Mouse (Mus musculus): Measurements from ENCODE around the gene Cyp2d26. TPM values are rescaled to one million over a fixed set of nuclear protein-coding genes. Genes with fewer than 3 reads are reported as not detected.

Gene Cyp2d26
- polyA plus RNA-seq (2014; fragmentation: Illumina TruSeq; extraction: RNeasy Lipid Tissue Mini Kit (QIAGEN cat#74804); ENCODE audit: insufficient read depth, low read depth, low replicate concordance) = not detected

DNA sequence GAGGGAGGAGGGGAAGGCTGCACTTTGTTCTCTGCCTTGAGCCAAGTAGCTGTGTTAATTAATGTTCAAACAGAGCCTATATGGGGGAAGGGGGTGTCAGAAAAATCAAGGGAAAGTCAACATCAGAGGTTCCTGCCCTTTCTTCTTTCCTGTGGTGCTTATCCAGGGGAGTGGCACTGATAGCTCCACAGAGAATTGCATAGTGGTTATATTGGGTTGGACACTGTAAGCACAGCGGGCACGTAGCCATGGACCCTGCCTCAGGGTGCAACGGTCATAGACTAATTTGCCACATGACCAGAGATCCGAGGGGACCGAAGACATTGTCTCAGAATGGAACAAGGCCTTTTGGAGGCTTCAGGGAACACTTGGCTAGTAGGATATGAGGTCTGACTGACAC lies at the start of gene Cyp2d26:
Gene Cyp2d26, minus strand, starts transcription at position 18 of the 400 bp plus-strand sequence.

GRCm38 (mm10) chr15:82763631-82764420 lies 30.3 kb downstream of the Cyp2d26 start, which contains the start of gene Cyp2d40:
Cyp2d40 (minus strand) TSS chr15:82764183.

Other genes starting within 250 kb of the Cyp2d26 start
- gene Cyp2d12, start 239.2 kb downstream of the Cyp2d26 start, polyA plus RNA-seq (2014; fragmentation: Illumina TruSeq; extraction: RNeasy Lipid Tissue Mini Kit (QIAGEN cat#74804); ENCODE audit: insufficient read depth, low read depth, low replicate concordance) = not detected
- not detected for gene Cyp2d34, start 173.3 kb downstream of the Cyp2d26 start, polyA plus RNA-seq (2014; fragmentation: Illumina TruSeq; extraction: RNeasy Lipid Tissue Mini Kit (QIAGEN cat#74804); ENCODE audit: insufficient read depth, low read depth, low replicate concordance)
- not detected for gene Cyp2d40, start 30.1 kb downstream of the Cyp2d26 start, polyA plus RNA-seq (2014; fragmentation: Illumina TruSeq; extraction: RNeasy Lipid Tissue Mini Kit (QIAGEN cat#74804); ENCODE audit: insufficient read depth, low read depth, low replicate concordance)
- 5.8 TPM for gene Tcf20, start 193.6 kb upstream of the Cyp2d26 start, polyA plus RNA-seq (2014; fragmentation: Illumina TruSeq; extraction: RNeasy Lipid Tissue Mini Kit (QIAGEN cat#74804); ENCODE audit: insufficient read depth, low read depth, low replicate concordance)
- 12.2 TPM for gene Nfam1, start 239.0 kb upstream of the Cyp2d26 start, polyA plus RNA-seq (2014; fragmentation: Illumina TruSeq; extraction: RNeasy Lipid Tissue Mini Kit (QIAGEN cat#74804); ENCODE audit: insufficient read depth, low read depth, low replicate concordance)

Data from lung, adult 10 weeks (tissue).